Mouse (Mus musculus): ENCODE data around the gene Cdx2.
A peak's percentile ranks its signal among the peaks of the same experiment; 100 is the strongest.

Cdx2 gene

DNA sequence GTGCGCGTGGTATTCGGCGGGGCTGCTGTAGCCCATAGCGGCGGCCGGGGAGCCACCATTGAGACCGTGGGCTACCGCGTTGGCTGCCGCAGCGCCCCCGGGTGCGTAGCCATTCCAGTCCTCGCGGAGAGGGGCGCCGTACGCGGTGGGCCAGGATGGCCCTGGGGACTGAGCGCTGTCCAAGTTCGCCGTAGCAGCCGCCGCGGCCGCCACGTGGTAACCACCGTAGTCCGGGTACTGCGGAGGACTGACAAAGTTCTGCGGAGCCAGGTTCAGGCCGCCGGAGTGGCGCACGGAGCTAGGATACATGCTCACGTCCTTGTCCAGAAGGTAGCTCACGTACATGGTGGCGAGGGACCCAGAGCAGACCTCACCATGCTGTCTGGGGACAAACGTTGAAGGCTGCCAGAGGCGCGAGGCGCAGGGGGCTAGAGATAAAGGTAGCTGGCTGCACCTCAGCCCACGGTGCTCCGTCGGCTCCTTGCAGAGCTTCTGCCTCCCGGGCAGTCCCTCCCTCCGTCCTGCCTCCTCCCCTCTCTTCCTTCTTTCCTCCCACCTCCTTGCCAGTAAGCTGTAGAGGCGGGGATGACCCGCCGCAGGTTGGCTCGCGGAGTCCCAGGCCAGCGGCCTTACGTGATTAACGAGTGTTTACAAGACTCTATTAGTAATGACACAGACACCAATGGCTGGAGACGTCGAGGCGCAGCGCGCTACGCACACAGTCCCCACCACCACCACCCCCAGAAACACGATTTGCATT is at the start of gene Cdx2:
TSS of gene Cdx2 (minus strand) at position 633 of the 760 bp plus-strand sequence.
- DNase-seq (ENCODE audit: low spot score): no peak

DNA sequence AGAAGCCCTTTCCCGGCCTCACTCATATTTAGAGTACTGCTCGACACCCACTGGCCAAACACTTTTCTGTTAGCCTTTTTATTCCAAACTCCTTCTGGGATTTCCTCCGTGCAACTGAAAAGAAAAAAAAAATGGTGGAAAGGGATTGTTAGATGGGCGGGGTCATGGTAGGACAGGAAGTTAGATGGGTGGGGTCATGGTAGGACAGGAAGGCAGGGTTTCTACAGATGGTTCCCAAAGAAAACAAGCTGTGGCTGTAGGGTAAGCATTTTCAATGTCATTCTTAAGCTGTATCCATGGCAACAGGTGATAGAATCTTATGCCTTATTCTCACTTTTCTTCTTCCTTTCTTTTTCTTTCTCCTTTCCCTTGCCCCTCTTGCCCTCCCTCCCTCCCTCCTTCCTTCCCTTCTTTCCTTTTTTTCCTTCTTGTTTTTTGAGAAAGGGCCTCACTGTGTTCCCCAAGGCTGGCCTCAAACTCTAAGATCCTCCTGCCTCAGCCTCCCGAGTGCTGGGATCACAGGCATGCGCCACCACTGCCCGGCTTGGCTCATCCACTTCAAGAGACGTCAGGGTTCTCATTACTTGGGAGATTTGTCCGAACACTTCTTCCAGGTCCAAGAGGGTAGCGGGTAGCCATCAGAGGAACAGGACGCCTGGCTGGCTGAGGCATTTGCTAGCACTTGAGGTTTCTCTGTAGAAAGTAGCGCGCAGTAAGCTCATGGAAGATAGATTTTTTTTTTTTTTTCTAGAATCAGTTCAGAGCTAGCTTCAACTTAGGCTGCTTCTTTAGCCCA is 49.4 kb upstream of the Cdx2 start:
- DNase-seq (ENCODE audit: low spot score): no peak

DNA sequence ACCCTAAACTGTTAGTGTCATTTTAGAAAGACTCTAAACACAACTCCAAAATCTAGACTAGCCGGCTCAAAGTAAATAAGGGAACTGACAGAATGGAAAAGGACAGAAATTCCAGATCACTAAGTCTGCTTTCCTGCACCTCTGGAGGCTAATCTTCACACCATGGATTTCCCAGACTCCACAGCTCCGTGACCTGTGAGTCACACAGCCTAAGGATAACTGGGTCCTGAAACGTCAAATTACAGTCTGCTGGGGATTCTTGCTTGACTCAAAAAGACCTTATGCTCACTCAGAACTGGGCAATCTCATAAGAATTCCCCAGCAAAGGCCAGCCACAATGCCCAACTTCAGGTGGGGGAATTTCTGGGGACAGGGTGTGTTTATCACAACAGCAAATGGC is 48.7 kb upstream of the Cdx2 start:
- no peak for DNase-seq (ENCODE audit: low spot score)

DNA sequence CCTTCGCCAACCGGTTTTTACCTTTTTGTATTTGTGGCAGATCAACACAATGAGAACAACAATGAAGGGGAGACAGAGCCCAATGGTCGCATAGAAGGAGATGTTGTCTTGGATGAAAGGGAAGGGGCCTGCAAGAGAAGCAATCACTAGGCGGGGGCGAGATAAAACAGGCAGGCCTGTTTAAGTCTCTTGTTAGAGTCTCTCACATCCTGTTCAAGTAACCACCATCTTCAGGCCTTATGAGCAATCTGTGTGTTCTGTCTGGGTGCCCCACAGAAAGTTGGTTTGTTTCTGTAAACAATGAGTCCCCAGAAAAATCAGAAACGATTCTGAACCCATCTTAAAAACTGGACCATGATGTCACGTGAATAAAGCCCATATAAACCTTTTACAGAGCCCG is 47.9 kb upstream of the Cdx2 start:
- DNase-seq (ENCODE audit: low spot score): no peak

DNA sequence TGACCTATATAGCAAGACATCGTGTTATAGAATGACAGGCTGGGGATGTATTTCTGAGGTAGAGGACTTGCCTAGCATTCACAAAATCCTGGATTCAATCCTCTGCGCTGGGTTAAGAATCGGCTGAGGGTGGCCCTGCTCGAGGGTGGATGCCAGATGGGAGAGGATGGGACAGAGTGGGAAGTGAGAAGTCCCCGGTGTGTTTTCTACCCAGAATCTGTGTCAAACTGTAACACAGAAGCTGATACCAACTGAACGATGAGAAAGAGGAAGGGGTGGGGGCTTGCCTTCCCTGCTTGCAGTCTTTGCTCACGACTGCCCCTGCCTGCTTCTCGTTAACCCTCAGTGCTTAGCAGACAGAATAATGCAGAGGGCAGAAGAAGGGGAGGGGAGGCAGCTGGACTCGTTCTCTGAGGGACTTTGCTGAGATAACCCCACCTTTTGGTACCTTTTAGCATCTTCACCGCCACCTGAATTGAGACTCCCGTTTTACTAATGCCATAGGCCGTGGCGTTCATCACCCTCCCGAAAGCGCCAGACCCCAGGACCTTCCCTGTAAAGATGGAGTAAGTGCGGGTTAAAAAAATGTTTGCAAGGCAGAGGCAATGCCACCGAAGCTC is 47.2 kb upstream of the Cdx2 start:
- no peak for DNase-seq (ENCODE audit: low spot score)

DNA sequence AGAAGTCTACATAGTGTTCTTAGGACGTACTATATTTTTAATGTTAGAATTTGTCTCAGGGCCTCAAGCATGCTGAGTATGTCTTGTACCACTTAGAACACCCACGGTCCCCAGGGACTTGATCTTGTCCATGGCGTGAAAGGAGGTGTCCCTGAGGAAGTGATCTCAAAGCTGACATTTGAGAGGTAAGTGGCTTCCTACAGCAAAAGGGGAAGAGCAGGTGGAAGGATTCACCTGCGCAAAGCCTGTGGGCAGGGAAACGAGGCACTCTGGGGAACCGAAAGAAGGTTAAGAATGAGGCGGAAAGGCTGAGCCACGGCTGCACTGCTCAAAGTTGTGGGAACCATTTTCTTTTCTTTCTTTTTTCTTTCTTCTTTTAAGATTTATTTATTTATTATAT is 44.9 kb upstream of the Cdx2 start:
- DNase-seq (ENCODE audit: low spot score): no peak

DNA sequence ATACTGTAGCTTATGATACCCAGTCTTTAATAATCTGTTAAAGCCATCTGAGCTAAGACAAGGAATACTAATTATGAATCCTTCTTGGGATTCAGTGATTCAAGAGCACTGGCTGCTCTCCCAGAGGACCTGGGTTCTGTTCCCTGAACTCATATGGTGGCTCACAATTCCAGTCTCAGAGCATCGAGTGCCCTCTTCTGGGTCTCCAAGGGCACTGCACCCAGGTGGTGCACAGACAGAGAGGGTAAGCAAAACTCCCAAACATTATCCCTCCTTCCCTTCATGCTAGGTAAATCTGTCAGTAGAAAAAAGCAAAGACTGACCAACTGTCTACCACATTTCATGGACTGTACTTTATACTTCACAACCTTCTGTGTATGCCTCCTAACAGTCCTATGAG is 38.9 kb upstream of the Cdx2 start:
- DNase-seq (ENCODE audit: low spot score): no peak

DNA sequence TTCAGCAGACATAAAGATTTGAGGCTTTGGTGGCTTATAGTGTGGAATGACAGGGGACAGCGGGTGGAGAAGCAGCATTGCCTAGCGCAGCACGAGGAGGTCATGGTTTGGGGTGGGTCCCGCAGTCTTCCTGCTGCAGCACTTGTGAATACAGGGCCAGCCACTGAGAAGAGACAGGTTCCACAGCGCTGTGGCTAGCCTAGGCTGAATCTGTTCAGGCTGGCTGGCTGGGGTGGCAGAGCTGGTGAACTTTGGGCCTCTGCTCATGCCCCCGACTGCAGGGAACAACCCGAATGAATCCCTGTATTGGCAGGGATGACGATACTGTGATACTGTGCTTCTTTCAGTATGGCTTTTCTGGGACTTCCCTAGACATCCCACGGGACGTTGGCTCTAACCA is 36.8 kb upstream of the Cdx2 start:
- no peak for DNase-seq (ENCODE audit: low spot score)

DNA sequence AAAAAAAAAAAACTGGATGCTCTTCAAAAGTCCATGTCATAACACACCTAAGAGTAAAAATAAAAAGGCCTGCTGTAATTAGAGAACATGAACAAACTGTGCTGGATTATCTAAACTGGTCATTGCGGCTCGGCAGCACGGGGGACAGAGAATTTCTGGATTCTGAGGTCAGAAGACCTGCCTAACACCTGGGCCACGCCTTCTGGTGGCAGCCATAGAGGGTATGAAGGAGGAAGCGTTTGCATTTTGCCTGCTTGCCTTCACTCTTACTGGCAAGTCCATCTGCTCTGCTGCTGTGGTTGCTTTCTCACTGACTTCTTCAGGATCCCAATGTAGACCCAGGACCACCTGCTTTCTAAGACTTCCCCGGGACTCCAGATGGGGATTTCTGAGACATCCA is 35.8 kb upstream of the Cdx2 start:
- no peak for DNase-seq (ENCODE audit: low spot score)

DNA sequence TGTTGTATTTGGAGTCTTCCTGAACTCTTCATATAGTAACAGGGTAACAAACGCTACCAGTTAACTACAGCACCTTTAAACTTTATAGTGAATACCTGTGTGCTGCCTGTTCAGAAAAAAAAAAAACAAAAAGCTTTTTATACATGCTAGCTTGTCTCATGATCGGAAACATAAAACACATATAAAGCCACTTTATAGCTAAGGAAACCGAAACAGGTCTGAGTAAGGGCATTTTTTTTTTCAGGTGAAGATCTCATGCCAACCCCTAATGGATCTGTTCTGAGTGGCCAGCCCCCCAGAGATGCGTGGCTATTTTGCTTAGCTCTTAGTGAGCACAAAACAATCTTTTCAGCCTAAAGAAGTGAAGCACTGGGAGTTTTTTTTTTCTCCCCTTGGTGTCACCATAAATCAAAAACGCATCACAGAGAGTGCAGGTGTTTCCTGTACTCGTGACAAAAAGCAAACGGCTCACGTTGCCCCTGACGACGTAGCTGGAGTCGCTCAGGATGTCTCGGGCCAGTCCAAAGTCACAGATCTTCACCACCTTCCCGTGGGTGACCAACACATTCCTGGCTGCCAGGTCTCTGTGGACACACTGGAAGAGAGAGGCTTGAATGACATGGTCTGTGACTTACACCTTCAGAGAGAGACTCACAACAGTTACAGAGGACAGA is 33.8 kb upstream of the Cdx2 start:
- peak; percentile 40 for DNase-seq (ENCODE audit: low spot score)

DNA sequence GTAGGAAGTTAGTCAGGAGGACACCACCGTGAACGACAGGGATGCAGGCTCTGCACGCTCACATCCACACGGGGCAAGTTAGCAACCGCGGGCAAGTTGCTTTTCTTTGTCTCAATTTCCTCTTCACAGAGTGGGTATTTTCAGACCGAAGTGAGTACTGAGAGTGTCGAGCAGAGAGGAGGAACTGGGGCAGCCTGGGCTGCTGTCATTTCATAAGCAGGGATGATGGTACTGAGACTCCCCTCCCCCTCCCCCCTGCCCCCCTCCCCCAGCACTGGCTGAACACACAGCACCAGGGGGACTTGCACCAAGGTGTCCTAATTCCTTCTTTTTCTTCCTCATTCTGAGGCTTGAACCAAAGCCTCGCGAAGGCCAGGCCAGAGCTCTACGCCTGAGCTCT is 32.5 kb upstream of the Cdx2 start:
- DNase-seq (ENCODE audit: low spot score): no peak

DNA sequence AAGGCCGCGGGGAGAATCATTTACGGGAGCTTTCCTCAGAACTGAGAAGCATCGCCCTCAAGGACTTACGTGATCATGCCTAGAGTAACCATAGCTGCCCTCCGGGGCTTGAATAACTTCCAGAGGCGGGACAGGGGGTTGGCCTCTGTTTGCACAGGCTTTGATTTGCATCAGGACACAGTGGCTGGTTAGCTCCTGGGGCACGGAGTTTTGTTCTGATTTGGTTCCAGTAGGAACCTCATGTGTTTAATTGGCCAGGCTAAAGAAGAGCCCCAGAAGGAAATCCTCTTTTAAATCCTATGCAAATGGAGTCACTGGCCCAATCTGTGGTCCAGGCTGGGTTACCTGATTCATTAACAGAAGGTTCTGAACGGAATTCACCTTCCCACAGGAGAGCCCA is 31.9 kb upstream of the Cdx2 start:
- DNase-seq (ENCODE audit: low spot score): peak; percentile 25

DNA sequence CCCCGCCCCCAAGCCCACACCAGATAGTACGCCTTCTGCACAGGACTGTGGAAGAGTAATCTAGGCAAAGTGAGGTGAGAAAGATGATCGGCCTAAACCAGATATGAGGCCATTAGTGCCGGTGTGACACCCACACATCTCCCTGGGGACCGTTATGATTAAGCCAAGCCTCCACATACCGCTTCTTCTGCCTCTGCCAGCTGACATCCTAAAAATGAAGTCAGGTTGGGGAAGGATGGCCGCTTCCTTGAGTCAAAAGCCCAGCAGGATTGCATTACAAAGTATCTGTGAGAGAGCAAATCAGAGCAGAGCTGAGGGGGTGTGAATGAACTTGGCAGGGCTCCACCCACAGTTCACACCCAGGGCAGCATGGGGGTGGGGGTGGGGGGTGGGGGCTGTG is 25.6 kb upstream of the Cdx2 start:
- DNase-seq (ENCODE audit: low spot score): no peak

DNA sequence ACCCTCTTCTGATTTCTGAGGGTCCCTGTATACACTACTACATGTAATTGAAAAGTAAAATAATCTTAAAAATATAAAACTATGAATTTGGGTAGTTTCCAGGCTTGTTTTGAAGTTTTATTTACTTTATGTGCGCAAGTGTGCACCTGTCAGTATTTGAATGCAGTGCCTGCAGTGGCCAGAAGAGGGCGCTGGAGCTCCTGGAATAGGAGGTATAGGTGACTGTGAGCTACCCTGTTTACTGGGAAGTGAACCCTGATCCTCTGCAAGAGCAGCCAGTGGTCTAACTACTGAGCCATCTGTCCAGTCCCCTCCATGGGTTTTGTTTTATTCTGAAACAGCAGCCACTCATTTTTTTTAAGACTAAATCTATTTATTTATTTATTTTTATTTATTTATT is 24.5 kb upstream of the Cdx2 start:
- DNase-seq (ENCODE audit: low spot score): peak; percentile 58

DNA sequence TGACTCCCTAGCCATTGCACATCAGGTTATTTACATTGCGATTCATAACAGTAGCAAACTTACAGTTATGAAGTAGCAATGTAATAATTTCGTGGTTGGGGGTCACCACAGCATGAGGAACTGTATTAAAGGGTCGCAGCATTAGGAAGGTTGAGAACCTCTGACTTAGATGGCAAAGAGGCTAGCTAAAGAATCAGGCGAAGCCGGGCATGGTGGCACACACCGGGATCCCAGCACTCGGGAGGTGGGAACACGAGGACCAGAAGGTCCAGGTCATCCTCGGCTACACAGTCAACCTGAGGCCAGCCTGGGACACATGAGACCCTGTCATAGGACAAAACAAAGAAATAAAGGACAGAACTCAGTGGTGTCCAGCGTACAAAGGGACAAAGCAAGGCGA is 22.9 kb upstream of the Cdx2 start:
- DNase-seq (ENCODE audit: low spot score): no peak

DNA sequence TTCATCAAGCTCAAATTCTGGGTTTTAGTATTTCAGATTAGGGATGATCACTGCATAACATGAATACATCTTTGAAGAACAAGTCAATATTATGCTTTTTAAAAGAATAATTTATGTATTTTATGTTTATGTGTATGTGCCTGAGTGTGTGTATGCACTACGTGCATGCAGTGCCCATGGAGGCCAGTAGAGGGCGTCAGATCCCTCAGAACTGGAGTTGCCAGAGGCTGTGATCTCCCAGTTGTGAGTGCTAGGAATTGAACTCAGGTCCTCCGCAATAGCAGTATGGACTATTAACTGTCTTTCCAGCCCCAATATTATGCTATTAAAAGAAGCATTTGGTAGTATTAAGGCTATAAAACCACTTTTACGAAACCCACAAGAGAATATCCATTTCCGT is 20.6 kb upstream of the Cdx2 start:
- DNase-seq (ENCODE audit: low spot score): no peak

DNA sequence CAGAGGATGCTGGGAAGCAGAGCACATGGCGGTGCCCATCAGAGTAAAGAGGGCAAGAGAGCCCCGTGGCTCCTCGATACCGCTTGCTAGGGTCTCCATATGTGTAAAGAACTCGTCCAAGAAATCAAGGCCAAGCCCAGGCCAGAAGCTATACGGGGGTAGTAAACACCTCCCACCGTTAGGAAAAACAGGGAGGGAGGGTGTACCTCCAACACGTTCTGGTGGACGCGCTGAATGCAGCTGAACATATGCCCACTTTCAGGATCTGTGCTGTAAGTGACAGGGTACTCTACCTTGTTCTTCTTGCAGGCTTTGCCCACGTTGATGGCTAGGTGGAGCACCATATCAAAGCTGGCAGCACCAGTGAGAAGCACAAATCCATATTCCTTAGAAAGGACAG is 18.9 kb upstream of the Cdx2 start:
- DNase-seq (ENCODE audit: low spot score): no peak

DNA sequence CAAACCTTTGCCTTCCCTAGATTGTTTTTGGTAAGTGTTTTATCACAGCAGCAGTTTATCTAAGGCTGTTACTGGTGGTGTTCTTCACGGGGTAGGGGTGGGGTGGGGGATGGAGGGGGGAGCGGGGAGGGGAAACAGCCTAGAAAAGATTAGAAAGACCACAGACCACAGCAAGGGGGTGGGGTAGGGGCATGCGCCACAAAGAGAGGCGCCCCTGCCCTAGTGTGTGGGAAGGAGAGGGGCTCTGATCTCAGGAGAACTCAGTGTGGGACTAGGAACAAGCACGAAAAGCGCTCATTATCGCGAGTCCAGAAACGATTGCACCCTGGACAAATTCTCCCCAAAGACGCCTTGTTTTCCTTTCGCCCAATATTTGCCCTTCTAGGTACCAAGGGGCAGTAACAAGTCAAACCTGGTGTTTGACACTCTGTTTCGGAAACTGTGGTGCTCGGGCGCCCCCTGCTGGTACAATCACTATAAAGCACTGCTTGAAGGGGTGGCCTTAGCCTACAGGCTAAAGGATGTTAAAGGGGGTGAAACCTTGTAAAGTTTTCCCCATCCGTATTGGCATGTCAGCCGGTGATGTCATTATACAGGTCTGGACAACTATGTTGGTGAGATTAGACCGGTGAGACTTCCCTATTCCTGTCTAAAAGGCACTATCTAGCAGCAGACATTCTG is 16.3 kb upstream of the Cdx2 start:
- DNase-seq (ENCODE audit: low spot score): peak; percentile 62

DNA sequence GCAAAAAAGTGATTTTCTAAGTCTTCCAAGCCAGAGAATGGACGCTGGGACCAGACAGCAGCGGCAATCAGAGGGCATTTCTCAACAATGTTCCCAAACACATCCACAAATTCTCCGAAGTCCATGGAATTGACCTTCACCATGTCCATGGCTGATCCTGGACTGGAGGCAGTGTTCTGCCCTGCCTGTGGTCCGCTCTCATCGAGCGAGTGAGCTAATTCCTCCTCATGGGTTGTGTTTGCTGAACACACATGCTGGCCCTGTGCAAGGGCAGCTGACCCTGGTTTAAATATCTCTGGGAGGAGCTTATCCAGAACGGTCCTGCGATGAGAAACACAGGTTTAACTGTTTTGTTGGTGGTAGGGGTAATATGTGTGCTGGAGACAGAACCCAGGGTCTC is 15.1 kb upstream of the Cdx2 start, which contains the start of gene Urad:
TSS of gene Urad (minus strand) at position 258 of the 400 bp plus-strand sequence.
- no peak for DNase-seq (ENCODE audit: low spot score)

DNA sequence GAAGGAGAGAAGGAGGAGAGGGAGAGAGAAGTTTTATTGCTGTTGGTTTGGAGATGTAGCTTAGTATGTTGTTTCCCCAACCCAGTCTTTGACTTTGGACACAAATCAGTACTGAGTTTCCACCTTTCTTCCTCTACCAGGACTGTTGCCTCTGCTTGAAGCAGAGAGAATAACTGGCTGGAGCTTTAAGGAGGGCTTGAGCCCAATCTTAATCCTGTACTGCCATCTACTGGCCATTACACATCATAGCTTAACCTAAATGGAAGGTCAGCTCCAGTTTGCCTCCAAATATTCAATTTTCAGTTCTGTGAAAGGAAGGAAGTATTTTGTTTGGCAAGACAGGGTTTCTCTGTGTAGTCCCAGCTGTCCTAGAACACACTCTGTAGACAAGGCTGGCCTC is 12.6 kb upstream of the Cdx2 start:
- DNase-seq (ENCODE audit: low spot score): no peak

DNA sequence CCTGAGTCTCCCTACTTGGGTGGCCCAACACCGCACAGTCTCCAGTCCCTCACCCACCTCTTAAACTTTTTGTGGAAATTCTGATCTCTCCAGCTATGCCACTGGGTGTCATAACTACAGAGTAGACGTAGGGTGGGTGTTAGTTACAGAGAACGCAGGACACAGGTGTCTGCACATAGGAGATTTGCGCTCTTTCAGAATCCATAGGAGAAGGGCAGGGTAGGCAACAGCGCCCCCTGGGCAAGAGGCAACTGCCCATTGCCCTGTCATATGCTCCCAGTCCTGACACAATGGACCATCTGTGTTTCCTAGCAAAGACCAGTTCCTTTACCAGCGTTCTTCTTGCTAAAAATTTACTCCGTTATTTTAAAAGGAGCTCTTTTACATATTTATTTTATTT is 10.9 kb upstream of the Cdx2 start:
- DNase-seq (ENCODE audit: low spot score): no peak

DNA sequence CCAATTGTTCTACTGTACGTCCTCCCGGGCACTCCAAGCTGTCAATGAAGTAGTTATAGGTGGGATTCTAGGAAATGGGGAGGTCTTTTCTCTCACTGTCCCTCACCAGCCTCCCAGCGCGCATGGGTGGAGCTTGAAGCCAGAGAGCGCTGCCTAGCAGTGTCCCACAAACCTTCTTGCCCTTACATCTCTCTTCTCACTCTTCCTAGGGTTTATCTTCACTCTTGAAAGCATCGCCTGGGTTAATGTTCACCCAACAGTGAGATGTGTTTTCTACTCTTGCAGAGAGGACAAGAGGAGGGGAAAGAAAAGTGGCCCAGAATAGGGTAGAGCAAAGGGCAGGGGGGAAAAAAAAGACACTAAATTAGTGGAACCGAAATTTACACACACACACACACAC is 10.3 kb upstream of the Cdx2 start:
- no peak for DNase-seq (ENCODE audit: low spot score)

All from spleen, adult 12 weeks (tissue).